Mouse (Mus musculus) lung, postnatal 25 days (tissue): ENCODE results near the gene Acoxl.

Experiments
- DNase-seq: peaks from one replicate; pipeline ENCODE4 v3.0.0; 2022; ENCODE audit warnings: low spot score

Acoxl gene

DNA sequence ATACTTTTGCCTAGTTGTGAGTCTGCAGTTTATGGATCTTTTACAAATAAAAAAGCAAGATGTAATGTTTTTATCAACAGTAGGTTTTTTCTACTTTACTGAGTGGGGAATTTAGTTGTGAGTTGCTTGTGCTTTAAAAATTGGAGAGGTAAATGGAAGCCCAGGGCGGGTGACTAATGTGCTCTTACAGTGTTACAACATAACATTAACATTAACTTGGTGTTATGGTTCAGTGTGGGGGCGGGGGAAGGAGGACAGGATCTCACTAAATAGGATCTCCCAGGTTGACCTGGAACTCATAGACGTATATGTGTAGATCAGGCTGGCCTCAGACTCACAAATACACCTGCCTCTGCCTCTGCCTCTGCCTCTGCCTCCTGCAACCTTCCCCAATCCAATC is 306.8 kb downstream of the Acoxl start:
- no peak for DNase-seq

DNA sequence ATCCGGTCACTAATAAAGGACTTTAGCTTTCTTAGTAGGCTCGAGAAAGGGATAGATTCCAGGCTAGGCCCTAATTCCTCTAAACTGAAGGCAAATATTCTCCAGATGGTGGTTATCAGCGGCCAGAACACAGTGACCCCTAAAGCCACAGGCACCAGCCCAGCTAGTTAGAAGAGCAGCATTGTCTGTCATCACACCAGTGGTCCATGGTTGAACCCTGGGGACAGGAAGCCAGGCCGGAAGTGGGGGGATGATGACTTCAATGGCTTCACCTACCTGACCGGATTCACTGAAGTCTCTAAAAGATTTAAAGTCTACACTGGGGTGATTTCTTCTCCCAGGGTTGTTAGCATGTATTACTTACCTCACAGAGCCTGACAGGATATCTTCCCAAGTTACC is 310.9 kb downstream of the Acoxl start:
- no peak for DNase-seq

DNA sequence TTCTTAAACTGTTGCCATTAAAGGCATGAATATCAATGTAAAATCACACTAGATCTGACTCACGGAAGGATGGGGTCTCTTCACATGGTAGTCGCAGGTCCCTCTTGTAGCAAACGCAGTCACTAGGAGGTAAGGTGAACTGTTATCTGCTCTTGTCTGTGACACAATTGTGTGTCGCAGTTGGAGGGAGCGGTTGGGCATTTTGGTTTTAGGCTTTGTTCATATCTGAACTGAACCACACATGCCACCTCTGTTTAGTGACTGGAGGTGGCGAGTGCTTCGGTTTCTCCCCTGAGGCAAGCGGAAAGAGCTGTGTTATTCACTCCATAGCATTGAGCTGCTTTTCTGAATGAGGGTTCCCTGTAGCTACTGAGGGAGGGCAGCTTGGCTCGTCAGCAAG is 313.5 kb downstream of the Acoxl start:
- no peak for DNase-seq

- DNase-seq, result no peak
Observed at GRCm38 (mm10) chr2:128152845-128153550, 314.3 kb downstream of the Acoxl start.

- no peak for DNase-seq
Observed at GRCm38 (mm10) chr2:128153551-128153910, 314.9 kb downstream of the Acoxl start.

- DNase-seq, result no peak
Observed at GRCm38 (mm10) chr2:128155412-128156066, 316.9 kb downstream of the Acoxl start.

GRCm38 (mm10) chr2:128156067-128156462 is 317.4 kb downstream of the Acoxl start:
- DNase-seq, result no peak

DNA sequence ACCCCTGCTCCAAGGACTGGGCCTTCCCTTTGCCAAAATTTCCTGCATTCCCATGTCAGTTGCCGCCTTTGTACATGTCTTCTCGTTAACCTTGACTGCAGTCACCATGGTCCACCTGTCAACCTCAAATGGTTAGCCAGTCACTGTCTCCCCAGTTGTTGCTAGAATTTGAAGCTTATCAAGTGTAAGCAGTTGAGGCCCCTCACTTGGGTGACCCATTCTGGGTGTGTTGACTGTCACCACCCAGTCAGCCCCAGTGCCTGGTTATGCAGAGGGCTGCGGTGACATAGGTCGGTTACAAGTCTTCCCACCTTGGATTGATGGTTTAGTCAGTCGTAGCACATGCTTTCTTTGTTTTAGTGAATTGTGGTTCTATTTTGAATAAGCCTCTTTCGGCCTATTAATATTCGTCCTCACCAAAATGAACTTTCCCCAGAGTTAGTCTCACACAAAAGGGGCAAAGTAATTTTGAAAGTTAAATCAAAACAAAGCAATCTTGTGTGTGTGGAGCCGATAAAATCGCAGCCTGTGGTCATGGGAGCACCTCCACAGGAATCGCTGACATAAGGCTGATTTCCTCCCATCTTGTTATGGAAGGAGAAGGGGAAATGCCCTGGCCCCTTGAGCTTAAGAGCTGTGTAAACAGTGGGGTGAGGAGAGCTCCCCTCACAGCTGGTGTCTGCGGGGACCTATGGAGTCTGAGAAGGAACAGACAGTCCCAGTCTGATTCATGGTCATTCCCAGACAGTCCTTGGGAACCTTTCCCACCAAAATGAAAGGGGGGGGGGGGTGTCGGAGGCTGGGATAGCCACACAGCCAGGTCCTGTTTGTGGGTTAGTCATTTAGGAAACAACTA is 318.1 kb downstream of the Acoxl start:
- DNase-seq, result no peak

DNA sequence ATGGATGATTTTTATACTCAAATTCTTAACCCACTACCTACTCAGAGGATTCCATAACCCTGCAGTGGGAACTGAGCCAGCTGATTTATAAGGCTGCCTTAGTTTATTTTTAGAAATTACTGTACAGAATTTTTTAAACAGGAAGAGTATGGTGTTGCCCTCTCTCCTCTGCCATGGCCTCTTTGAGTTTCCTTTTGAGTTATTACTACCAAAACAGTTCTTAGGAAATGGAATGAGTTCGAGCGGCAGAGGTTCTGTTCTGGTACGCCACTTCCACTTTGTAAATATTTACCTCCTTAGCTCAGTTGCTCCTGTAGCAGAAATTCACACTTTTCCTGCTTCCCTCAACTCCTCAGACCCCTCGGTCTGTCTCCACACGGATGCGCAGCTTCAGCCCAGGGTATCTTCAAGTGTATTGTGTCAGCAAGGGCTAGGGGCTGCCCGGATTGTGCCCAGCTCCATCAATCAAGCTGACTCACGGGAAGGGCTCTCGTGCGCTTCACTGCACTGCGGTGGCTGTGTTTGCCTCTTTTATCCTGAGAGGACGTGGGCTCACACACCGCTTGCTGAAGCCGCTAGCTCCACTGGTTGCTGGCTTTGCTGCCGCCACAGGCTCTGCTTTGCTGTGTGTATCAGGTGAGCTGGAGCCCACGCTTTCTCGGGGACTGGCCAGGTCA is 320.2 kb downstream of the Acoxl start:
- no peak for DNase-seq

DNA sequence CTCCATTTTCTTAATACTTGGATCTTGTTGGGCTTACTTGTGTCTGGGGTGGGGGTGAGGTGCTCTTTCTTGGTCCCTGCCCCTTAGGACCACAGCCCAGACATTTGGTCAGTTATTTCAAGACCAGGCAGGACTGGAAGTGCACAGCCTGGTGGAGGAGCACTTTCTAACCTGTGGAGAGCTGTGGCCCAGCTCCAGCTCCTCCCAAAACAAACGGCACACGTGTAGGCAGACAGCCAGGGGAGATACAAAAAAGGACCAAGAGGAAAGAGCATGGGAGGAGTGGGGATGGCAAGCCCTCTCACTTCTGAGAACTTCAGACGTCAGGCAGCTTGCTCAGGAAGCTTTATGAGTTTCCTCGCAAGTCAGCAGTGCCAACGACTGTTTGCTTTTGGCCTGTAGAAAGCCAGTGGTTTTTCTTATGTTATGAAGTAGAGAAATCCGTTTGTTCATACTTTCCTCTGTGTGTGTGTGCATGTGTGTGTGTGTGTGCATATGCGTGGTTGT is 321.0 kb downstream of the Acoxl start:
- no peak for DNase-seq

DNA sequence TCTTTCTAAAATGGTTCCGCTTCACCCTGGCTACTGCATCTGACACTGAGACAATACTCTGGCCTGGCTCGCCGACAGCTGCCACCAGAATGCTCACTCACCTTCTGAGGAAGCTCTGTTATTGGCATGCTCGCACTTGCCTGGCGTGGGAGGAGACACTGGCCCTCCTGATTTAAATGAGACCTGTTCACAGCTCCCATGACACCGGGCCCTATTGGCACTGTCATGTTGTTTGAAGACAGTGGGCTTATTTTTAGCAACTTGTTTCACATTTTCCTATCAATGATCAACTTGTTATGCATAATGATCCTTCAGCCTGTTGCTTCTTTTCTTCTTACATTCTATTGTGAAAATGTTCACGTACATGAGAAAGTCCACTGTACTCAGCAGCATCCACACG is 324.5 kb downstream of the Acoxl start:
- DNase-seq, result no peak

DNA sequence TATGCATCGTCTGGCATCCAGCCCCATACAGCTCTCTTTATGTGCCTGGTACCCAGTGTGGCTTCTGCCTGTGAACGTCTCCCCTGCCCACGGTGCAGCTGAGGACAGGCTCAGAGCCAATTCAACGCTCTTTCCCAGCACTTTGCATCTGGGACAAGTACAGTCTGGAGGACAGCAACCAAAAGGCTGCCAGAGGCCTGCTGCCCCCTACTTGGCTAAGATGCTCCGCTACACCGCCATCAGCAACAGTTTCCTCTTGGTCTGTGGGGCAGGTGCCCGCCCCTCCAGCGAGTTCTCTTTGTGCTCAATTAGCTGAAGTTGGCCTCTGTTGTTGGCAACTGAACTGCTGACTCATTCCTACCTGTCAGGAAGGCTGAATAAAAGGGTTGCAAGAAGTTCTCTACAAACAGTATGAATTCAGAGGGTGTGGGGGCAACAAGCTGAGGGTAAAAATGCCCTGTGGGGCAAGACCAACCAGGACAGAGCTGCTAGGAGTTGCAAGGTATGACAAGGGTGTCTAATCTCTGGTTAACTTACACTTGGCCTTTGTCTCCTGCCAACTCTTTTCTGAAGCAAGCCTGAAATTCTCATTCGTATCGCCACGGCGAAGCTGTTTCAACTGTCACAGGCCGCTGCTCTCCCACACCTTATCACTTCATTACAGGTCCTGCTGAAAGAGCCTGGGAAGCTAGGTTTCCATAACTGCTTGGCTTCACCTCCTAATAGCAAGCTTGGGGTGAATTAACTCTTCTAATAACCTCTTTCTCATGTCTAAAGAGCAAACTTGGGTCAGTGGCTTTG is 328.1 kb downstream of the Acoxl start:
- no peak for DNase-seq

DNA sequence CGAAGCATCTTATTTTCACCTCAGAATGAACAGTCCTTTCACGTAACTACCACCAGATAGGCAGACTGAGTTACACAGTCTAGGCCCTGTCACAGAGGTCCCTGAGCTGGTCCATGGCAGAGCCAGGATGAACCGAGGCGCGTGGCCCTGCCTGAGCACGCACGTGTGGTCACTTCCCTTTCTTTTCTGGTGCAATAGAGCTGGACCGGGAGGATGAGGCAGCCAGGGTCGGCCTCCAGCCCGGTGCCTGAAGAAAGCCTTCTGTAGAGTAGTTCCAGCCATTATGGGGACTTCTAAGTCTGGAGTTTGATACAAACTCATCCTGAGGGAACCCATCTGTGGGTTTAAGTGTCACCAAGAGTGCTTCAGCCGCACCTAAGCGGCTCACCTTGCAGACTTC is 329.3 kb downstream of the Acoxl start:
- DNase-seq, result no peak

- no peak for DNase-seq
Observed at GRCm38 (mm10) chr2:128169486-128169885, 330.8 kb downstream of the Acoxl start.

- DNase-seq, result no peak
Observed at GRCm38 (mm10) chr2:128169972-128170371, 331.3 kb downstream of the Acoxl start.

DNA sequence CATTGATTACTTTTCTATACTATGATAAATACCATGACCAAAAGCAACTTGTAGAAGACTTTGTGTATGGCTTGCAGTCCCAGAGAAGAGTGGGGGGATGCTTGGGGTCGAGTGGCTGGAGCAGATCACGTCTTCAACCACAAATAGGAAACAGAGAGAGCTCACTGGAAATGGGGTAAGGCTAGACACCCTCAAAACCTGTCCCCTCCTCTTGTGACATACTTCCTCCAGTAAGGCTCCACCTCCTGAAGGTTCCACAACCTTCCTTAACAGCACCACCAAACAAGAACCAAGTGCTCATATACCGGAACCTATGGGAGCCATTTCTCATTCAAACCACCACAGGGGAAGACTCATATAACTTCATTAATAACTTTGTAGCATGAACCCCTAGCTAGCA is 331.9 kb downstream of the Acoxl start:
- no peak for DNase-seq

DNA sequence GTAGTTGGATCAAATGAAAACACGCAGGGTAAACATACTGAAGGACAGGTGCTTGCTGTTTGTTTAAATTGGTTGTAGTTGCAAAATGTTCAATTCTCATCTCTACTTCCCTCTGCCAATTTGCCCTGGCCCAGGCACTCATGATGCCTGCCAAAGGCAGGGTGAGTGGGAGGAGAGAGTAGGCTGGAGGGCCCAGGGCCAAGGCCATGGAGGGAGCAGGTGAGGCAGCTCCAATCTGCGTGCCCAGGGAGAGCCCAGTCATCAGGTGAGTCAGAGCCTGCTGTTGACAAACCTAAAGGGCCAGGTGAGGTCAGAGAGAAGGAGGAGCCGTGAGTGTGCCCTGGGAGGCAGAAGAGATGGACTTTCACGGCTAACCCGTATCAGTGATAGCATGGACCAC is 333.6 kb downstream of the Acoxl start:
- DNase-seq, result peak; percentile 88
